Mouse (Mus musculus): ENCODE measurements around the gene Kcnd3.
A peak's percentile ranks its signal among the peaks of the same experiment; 100 is the strongest.

Gene Kcnd3

GRCm38 (mm10) chr3:105529700-105530099 lies 77.6 kb downstream of the Kcnd3 start:
- DNase-seq, result no peak

- DNase-seq, result peak; percentile 68
Measured at GRCm38 (mm10) chr3:105530363-105531130, 78.4 kb downstream of the Kcnd3 start.

GRCm38 (mm10) chr3:105538406-105538805 lies 86.3 kb downstream of the Kcnd3 start:
- DNase-seq, result no peak

- DNase-seq, result no peak
Measured at GRCm38 (mm10) chr3:105538819-105539607, 86.9 kb downstream of the Kcnd3 start.

GRCm38 (mm10) chr3:105542741-105543140 lies 90.6 kb downstream of the Kcnd3 start:
- DNase-seq, result no peak

GRCm38 (mm10) chr3:105544106-105544505 lies 92.0 kb downstream of the Kcnd3 start:
- no peak for DNase-seq

GRCm38 (mm10) chr3:105546611-105547071 lies 94.5 kb downstream of the Kcnd3 start:
- no peak for DNase-seq

GRCm38 (mm10) chr3:105548074-105548771 lies 96.1 kb downstream of the Kcnd3 start:
- DNase-seq, result no peak

- peak; percentile 54 for DNase-seq
Measured at GRCm38 (mm10) chr3:105559456-105559855, 107.3 kb downstream of the Kcnd3 start.

GRCm38 (mm10) chr3:105566973-105567372 lies 114.8 kb downstream of the Kcnd3 start:
- DNase-seq, result no peak

- no peak for DNase-seq
Measured at GRCm38 (mm10) chr3:105567472-105567871, 115.3 kb downstream of the Kcnd3 start.

GRCm38 (mm10) chr3:105568403-105568802 lies 116.3 kb downstream of the Kcnd3 start:
- no peak for DNase-seq

GRCm38 (mm10) chr3:105568851-105569250 lies 116.7 kb downstream of the Kcnd3 start:
- DNase-seq, result no peak

- DNase-seq, result no peak
Measured at GRCm38 (mm10) chr3:105569310-105569752, 117.2 kb downstream of the Kcnd3 start.

- DNase-seq, result no peak
Measured at GRCm38 (mm10) chr3:105569950-105570349, 117.8 kb downstream of the Kcnd3 start.

- DNase-seq, result no peak
Measured at GRCm38 (mm10) chr3:105570818-105571217, 118.7 kb downstream of the Kcnd3 start.

GRCm38 (mm10) chr3:105571944-105572343 lies 119.8 kb downstream of the Kcnd3 start:
- DNase-seq, result no peak

GRCm38 (mm10) chr3:105573156-105573555 lies 121.0 kb downstream of the Kcnd3 start:
- no peak for DNase-seq

GRCm38 (mm10) chr3:105578320-105578719 lies 126.2 kb downstream of the Kcnd3 start:
- DNase-seq, result no peak

- no peak for DNase-seq
Measured at GRCm38 (mm10) chr3:105581119-105581518, 129.0 kb downstream of the Kcnd3 start.

- DNase-seq, result no peak
Measured at GRCm38 (mm10) chr3:105585734-105586159, 133.6 kb downstream of the Kcnd3 start.

GRCm38 (mm10) chr3:105590056-105590672 lies 138.0 kb downstream of the Kcnd3 start:
- no peak for DNase-seq

GRCm38 (mm10) chr3:105591766-105592165 lies 139.6 kb downstream of the Kcnd3 start:
- DNase-seq, result no peak

Measured in right cerebral cortex, postnatal 25 days (tissue).